8 mouse cellular contexts compared by ENCODE assay signal in the genomic region with DNA sequence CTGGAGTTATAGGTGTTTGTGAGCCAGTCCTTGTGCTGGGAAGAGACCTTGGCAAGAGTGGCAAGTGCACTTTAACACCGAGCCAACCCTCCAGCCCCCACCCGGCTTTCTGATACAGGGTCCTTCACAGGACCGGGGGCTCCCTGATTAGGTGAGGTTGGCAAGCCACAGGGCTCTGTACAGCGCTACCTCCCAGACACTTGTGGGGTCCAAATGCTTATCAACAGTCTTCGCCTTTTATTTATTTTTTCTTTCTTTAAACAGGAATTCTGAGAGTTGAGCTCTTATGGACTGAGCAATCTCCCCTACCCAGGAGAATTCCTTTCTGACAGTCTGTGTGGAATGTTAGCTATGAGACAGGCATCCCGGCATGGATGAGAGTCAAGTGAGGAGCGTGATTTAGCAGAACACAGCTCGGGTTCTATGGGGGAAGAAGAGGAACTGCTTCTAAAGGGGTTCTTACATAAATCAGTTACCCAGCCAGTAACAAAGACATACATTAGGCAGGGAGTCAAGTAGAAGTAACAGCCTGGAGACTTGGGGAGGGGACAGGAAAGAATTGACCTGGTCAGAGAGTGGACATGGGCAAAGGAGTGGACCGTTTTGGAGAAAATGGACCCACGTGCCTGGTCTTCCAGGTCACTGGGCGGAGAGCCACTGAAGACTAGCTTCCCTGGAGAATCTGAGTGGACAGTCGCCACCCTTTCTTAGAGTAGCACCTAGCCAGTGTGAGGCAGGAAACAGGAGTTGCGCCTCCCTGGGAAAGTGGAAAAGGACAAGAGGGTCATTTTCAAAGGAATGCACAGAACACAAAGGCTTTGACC.
DNase-seq lines count a peak whose midpoint lies in the region; ATAC-seq lines count a peak whose summit lies in the region.
"Had no signal": no experiment of that assay in that cellular context is flagged by ENCODE, and none has a peak within 500 bp of the region (broad histone marks: within the 10 kb centered on the region; RNA-seq: fewer than 3 reads in every experiment).

No protein-coding gene starts in this region.

- H3K9ac ChIP-seq in midbrain, embryonic 14.5 days (replicated peaks; ENCODE audit: low read length), result no peak overlapping the region
- H3K9ac ChIP-seq in midbrain, embryonic 16.5 days (ENCODE audit: low read depth, low read length), result no peak overlapping the region
- H3K9ac ChIP-seq in heart, embryonic 13.5 days, result peak overlapping the region; percentile 29; the same call in 1 of the 2 replicates
- H3K9ac ChIP-seq in limb, embryonic 13.5 days, result no peak overlapping the region
- H3K9ac ChIP-seq: embryonic facial prominence, embryonic 12.5 days had no signal

- no peak overlapping the region for H3K4me2 ChIP-seq in midbrain, embryonic 14.5 days (ENCODE audit: low read length)
- H3K4me2 ChIP-seq in midbrain, embryonic 16.5 days (ENCODE audit: low read length), result no peak overlapping the region
- H3K4me2 ChIP-seq in heart, embryonic 13.5 days, result peak overlapping the region; percentile 62
- no peak overlapping the region for H3K4me2 ChIP-seq in limb, embryonic 13.5 days (replicated peaks)
- H3K4me2 ChIP-seq: embryonic facial prominence, embryonic 12.5 days had no signal

- WGBS in midbrain, embryonic 14.5 days, result 27% methylated on average over 13 of the region's 13 CpGs
- WGBS in midbrain, embryonic 16.5 days, result 27% methylated on average over 13 of the region's 13 CpGs
- 10% methylated on average over 13 of the region's 13 CpGs for WGBS in heart, embryonic 13.5 days
- WGBS in limb, embryonic 13.5 days, result 39% methylated on average over 13 of the region's 13 CpGs

- ATAC-seq in midbrain, embryonic 14.5 days (ENCODE audit: low FRiP score, low TSS enrichment), result no peak
- ATAC-seq in midbrain, embryonic 16.5 days, result no peak
- ATAC-seq in heart, embryonic 13.5 days (ENCODE audit: extremely low read depth, insufficient number of reproducible peaks, low FRiP score, low TSS enrichment), result peak; percentile 28; the same call in 1 of the 2 replicates
- ATAC-seq in limb, embryonic 13.5 days (ENCODE audit: low FRiP score, low read depth), result 0 out of 2 replicates have a peak, but pooled peaks have one; percentile 11

- no peak overlapping the region for H3K4me3 ChIP-seq in midbrain, embryonic 14.5 days (replicated peaks; ENCODE audit: low read depth, low read length)
- no peak overlapping the region for H3K4me3 ChIP-seq in midbrain, embryonic 16.5 days (ENCODE audit: low read depth, low read length)
- H3K4me3 ChIP-seq in heart, embryonic 13.5 days, result 0 out of 2 replicates have a peak overlapping the region, but pooled peaks have one; percentile 20
- H3K4me3 ChIP-seq in limb, embryonic 13.5 days, result no peak overlapping the region
- H3K4me3 ChIP-seq: embryonic facial prominence, embryonic 12.5 days had no signal

- H3K4me1 ChIP-seq in midbrain, embryonic 14.5 days (ENCODE audit: control insufficient read depth, insufficient read depth, low read length), result peaks cover 11% of the 10 kb centered on the region; the same call in 1 of the 2 replicates
- H3K4me1 ChIP-seq in midbrain, embryonic 16.5 days (ENCODE audit: control insufficient read depth, insufficient read depth, low read length), result peaks cover 6% of the 10 kb centered on the region
- peaks cover 33% of the 10 kb centered on the region for H3K4me1 ChIP-seq in heart, embryonic 13.5 days
- peaks cover 15% of the 10 kb centered on the region for H3K4me1 ChIP-seq in limb, embryonic 13.5 days
- H3K4me1 ChIP-seq: embryonic facial prominence, embryonic 12.5 days had no signal

- peak; percentile 18 for DNase-seq in midbrain, embryonic 14.5 days
- DNase-seq in frontal cortex, postnatal 10 days (ENCODE audit: low spot score in 2 of 2), result no peak
- DNase-seq in testis, postnatal 10 days (ENCODE audit: low spot score), result no peak
- no peak for DNase-seq in layer of hippocampus, adult 11-12 months (ENCODE audit: low spot score)

- H3K27ac ChIP-seq in midbrain, embryonic 14.5 days (replicated peaks; ENCODE audit: low read depth, low read length), result no peak overlapping the region
- no peak overlapping the region for H3K27ac ChIP-seq in midbrain, embryonic 16.5 days (ENCODE audit: low read length)
- H3K27ac ChIP-seq in heart, embryonic 13.5 days (replicated peaks), result peak overlapping the region; percentile 74
- no peak overlapping the region for H3K27ac ChIP-seq in limb, embryonic 13.5 days
- H3K27ac ChIP-seq: embryonic facial prominence, embryonic 12.5 days had no signal

- H3K36me3 ChIP-seq in midbrain, embryonic 14.5 days (ENCODE audit: control insufficient read depth, insufficient read depth, low read length), result no peaks in the 10 kb centered on the region
- no peaks in the 10 kb centered on the region for H3K36me3 ChIP-seq in midbrain, embryonic 16.5 days (ENCODE audit: control insufficient read depth, insufficient read depth, low read length)
- H3K36me3 ChIP-seq in heart, embryonic 13.5 days, result no peaks in the 10 kb centered on the region
- no peaks in the 10 kb centered on the region for H3K36me3 ChIP-seq in limb, embryonic 13.5 days
- H3K36me3 ChIP-seq: embryonic facial prominence, embryonic 12.5 days had no signal

- no peaks in the 10 kb centered on the region for H3K9me3 ChIP-seq in midbrain, embryonic 14.5 days (ENCODE audit: control insufficient read depth, low read length)
- H3K9me3 ChIP-seq in midbrain, embryonic 16.5 days (replicated peaks; ENCODE audit: control insufficient read depth, low read length, poor library complexity, severe bottlenecking), result no peaks in the 10 kb centered on the region
- H3K9me3 ChIP-seq in heart, embryonic 13.5 days, result no peaks in the 10 kb centered on the region
- no peaks in the 10 kb centered on the region for H3K9me3 ChIP-seq in limb, embryonic 13.5 days
- H3K9me3 ChIP-seq: embryonic facial prominence, embryonic 12.5 days had no signal

- H3K27me3 ChIP-seq in midbrain, embryonic 14.5 days (ENCODE audit: control insufficient read depth, insufficient read depth, low read length), result no peaks in the 10 kb centered on the region
- H3K27me3 ChIP-seq in midbrain, embryonic 16.5 days (ENCODE audit: control insufficient read depth, insufficient read depth, low read depth, low read length), result no peaks in the 10 kb centered on the region
- H3K27me3 ChIP-seq in heart, embryonic 13.5 days (replicated peaks), result no peaks in the 10 kb centered on the region
- H3K27me3 ChIP-seq in limb, embryonic 13.5 days, result no peaks in the 10 kb centered on the region
- H3K27me3 ChIP-seq: embryonic facial prominence, embryonic 12.5 days had no signal

Comparison
In these comparisons a context has a peak if more than half of its experiments do, and no peak if none do; other contexts are left out.
1. ATAC-seq: peak in heart, embryonic 13.5 days (single experiment) and limb, embryonic 13.5 days (single experiment); none in midbrain, embryonic 14.5 days (single experiment) and midbrain, embryonic 16.5 days (single experiment).